Mouse (Mus musculus): ENCODE measurements around the gene Npas3.

Npas3 gene

DNA sequence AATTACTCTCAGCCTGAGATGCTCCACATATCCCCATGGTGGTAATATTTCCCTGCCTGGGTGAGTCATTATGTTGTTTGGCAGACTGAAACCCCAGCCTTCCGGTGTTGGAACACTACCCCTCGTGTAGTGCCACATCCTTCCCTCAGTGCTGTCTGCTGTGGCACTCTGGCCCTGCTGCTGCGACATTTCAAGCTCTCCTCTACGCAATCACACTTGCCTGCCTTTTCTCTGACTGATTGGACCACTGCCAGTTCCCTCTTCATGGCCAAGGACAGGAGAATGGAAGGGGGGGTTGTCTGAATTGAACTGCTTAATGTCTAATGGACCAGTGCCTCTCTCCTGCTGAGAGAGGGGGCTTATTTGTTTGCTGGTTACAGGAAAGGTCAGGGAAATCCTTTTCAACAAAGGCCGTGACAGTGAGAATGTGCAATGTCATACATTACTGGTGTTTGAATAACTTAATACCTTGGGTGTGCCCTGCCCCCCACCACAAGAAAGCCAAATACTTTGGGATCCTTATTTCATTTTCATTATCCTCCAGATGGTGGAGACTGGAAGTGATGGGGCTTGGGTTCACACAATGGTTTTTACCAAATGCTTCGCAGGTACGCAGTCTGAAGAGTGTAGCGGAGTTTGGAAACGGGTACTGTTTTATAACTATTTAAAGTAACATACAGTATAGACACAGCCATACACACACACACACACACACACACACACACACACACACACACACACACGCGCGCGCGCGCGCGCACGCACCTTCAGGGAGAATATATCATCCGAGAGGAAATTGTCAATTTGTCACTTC lies 339.4 kb downstream of the Npas3 start:
- no peak for DNase-seq (ENCODE audit: low spot score in 2 of 2)

DNA sequence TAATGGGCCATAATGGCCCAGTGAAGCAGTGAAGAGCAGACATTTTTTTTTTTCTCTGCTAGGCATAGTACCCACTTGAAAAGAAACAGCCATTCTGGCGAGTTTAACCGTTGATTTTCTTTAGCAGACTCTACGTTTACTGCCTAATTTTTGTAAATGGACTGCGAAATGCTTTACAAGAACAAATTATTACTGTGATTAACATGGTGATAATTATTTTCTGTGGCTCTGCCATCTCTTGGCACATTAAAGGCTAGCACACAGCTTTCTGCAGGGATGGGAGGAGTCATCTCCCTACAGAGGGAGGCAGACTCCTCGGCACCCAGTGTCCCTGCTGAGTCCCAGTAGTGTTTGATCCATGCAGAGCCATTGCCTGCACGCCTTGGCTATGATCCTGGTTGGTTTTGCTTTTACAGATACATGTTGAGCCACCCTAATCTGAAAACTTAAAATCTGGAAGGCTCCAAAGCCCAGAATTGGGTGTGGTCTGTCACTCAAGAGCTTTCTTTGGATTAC lies 341.0 kb downstream of the Npas3 start:
- DNase-seq (ENCODE audit: low spot score in 2 of 2): no peak

DNA sequence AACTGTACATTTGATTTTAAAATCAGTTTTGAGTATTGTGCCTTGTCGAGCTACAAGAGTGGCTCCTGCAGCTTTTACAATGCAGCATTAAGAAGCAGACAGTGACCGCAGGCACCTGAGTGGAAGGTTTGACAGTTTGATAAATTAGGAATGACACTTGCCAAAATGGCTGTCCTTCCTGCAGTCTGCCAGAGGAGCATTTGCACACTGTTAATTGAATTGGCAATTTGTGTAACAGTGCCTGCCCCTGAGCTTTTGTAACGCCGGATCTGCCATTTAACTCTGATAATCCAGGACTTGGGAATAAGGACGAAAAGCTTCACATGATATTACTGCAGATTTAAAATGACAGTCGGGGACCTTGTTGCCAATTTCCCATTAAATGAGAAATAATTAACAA lies 357.2 kb downstream of the Npas3 start:
- no peak for DNase-seq (ENCODE audit: low spot score in 2 of 2)

DNA sequence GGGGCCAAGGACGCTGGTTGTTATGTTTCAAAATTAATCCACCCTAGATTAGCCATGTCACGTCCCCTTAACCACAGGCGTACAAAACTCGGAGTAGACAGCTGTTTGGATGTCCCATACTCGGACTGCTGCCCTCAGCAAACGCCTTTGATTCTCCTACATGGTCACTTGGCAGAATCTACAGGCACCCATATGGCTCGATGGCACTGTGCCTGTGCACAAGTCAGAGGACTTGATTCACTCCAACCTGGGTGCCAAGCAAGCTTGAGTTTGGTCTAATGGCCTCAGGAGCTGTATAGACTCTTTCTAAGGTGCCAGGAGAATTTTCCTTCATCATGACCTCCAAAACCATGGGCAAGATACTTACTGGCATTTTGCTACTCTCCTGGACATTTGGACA lies 363.6 kb downstream of the Npas3 start:
- DNase-seq (ENCODE audit: low spot score in 2 of 2): no peak

DNA sequence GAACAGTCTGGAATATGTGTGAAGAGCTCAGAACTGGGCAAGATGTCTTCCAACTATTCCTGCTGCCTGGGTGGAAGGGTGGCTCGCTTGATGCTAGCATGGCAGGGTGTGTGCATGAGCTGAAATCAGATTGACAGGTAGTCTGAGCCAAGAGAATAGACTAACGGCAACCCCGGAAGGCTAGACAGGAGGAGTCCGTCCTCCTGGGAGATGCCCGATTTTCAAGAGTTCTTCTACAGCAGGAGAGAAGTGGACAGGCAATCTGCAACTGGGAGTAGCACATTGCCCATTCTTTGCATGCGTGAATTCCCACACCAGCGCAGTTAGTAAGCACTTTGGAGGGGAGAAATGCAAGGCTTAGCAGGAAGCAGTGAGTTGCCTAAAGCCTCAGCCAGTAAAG lies 372.8 kb downstream of the Npas3 start:
- no peak for DNase-seq (ENCODE audit: low spot score in 2 of 2)

DNA sequence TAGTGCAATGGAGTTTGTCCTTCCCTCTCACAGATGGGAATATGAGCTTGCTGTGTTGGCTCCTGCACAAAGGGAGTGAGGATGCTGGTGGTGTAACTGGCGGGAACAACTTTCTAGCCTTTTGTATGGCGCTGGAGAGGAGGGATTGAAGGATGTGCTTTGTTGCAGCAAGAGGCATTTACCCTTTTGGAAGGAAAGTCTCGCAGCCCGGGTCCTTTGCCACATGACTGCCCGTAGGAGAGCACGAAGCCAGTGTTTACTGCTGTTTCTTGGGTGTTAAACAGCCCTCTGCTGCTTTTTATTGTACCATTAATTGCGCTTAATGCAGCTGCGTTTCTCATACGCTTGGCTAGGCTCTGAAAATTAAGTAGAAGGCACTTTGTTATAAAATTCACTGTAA lies 375.3 kb downstream of the Npas3 start:
- DNase-seq (ENCODE audit: low spot score in 2 of 2): no peak

DNA sequence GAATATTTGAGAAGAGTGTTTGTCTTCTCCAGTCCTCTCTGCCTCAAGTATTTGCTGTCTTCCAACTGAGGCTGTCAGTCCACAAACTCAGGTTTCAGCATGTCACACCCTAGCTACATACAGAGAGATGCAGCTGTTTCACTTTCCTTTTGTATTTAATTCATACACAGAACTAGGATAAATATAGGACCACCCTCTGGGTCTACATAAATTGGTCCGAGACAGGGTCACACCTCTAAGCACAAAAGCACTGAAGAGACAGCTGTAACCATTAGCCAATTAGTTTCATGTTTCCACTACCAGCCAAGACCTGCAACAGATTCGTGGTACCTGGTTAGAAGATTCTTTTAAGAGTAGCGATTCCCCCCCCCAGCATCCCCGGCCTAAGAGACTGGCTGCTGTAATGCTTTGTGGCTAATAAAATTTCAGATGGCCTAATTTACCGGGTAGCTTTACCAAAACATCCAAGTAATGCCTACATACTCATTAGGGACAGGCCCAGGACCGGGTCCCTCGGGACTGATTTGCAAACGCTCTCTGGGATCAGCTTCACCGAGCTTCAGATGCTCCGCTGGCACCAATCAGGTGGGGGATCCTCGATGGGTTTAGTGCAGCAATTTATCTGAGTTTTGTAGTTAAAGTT lies 376.0 kb downstream of the Npas3 start:
- DNase-seq (ENCODE audit: low spot score in 2 of 2): no peak

DNA sequence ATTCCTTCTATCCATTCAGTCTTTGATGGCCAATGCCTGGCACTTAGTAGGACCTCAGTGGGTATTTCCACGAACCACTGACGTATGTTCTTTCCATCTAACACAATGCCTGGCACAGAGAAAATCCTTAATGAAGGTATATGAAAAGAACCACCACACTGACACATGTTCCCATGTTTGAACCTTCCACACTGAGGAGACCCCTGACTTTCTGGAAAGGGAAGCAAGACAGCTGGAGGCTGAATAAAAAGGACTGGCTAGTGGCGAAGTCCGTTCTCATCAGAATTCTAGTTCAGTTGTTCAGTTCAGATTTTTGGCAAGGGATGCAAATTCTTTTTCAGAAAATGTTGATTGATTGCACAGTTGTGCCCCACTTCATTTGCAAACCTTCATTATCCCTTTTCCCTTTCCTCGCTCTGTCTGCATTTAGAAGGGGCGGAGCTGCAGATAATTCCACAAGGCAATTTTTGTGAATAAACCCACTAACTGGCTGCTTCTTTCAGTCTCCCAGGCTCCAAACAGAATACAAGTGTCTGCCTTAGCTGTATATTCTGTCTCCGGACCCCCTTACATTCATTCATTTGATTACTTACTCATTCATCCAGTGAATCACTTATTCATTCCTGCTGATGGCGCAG lies 381.1 kb downstream of the Npas3 start:
- DNase-seq (ENCODE audit: low spot score in 2 of 2): no peak

DNA sequence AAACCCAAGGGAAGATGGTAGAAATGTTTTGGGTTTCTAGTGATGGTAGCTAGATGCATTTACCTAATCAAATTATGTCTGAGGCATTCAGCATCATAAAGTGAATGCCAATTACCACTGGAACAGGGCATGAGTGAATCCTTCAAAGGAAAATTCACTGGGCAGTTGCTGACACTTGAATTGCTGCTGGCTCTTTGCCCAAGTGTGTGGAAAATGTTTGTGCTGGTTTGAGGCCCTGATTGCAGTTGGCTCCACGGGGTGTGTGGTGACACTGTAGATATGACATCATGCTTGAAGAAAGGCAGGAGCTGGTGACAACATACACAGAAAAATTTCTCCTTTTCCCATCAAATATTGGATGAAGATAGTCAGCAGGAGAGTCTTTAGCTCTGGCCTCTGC lies 382.1 kb downstream of the Npas3 start:
- DNase-seq (ENCODE audit: low spot score in 2 of 2): no peak

DNA sequence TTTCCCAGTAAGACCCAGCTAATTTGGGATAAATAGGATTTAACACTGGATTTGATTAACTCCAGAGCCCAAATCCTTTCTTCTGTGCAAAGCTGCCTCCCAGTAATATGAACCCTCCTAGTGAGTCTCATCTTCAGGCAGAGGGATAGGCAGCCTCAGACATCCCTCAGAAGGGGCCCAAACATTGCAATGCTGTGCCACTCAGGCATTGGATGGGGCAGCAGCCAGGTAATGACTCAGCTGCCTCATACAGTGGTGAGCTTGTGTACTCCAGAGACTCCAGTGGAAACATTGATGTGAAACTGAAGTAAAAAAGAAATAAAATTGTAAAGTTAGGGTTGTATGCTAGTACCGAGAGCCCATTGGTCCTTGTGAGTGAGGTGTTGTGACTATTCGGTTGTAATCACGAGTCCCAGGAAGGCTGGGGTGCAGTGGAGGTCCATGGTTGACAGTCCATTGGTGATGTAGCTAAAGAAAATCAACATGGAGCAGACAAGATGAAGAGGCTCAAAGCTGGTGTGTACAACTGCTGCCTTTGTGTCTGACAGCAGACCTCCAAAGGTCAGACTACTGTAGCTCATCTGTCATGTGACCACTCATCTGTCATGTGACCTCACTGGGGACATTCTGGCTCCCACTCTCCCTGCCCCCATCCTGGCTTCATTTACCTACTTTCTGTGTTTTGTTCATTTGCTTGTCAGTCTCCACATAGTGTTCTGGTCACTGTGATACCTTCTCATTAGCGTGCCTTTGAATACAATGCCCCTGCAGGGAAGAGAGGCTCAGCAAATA lies 383.0 kb downstream of the Npas3 start:
- DNase-seq (ENCODE audit: low spot score in 2 of 2): no peak

DNA sequence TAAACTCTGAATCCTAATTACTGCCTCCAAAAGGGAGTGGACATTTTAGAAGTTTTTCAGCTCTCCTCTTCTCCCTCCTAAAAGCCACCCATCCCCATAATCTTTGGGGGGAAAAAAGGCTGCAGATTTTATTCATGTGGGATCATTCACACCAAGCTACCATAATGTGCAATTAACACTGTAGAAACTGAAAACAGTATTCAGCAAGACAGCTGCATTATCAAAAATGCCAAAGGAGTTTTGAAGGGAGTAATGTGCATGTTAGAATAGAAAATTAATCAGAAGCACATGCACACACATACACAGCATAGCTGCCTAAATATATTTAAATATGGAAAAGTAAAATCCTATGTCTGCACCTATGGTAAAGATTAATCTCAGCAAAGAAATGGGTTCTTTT lies 390.1 kb downstream of the Npas3 start:
- no peak for DNase-seq (ENCODE audit: low spot score in 2 of 2)

DNA sequence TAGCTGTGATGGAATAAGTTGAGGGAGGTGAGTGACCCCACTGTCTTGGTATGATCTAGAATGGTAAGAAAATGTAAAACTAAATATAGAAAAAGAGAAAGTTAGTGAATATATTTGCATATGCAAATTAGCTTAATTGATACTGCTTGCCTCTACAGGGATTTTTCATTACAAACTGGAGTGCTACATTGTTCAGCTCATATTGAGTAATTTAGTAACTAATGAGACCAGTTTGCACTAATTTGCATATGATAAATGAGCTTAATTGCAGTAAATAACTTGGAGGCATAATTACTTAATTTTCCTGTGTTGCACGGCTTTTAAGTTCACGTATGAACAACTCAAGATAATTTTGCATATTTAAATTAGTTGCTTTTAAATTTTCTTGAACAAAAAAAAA lies 398.8 kb downstream of the Npas3 start:
- DNase-seq (ENCODE audit: low spot score in 2 of 2): no peak

DNA sequence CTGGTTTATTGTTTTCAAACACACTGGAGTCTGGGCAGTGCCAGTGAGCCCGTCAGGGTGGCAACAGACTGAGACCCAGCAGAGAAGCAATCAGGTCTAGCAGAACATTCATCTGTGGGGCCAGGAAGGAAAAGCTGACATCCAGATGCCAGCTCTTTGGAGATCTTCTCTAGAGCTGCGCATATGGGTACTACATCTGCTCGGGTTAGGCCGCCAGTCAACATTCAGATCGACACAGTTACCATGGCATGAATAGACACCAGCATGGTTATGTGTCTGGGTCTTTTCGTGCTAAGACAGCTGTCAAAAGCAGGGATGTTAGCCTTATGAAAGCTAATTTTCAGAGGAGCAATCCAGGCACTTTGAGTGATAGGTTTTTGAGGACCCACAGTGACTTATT lies 407.8 kb downstream of the Npas3 start:
- no peak for DNase-seq (ENCODE audit: low spot score in 2 of 2)

DNA sequence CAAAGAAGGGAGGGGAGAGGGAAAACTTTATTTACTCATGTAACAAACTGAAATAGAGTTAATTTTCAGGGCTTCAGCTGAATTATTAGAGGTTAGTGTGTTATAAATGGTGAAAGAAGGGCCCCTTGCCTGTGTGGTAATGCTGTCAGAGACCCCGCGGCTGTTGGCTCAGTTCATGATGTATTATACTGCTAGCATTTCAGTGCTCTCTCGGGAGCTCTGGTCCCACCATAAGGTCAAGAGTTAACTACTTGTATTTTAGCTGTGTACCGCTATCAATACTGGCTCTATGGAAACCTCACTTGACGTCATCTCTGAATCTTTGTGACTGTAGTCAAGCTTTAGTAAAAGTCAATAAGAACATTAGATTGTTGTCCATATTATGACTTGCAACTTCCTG lies 415.6 kb downstream of the Npas3 start:
- DNase-seq (ENCODE audit: low spot score in 2 of 2): no peak

DNA sequence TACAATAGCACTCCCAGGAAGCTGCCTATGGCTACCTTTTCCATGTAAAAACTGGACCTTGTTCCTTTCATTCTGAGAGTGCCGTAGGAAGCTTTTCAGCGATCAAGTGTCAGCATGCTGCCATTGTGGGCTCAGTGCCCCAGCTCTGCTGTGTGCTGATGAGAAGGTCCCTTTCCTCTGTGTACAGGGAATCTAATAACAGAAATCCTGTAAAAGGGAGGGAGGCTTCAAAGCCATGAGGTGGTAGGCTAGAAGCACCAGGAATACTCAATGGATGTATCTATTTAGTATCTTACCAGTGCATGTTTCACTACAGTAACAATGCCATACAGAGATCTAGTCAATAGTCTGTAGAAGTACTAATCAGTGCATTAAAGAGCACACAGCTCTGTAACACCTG lies 423.4 kb downstream of the Npas3 start:
- no peak for DNase-seq (ENCODE audit: low spot score in 2 of 2)

DNA sequence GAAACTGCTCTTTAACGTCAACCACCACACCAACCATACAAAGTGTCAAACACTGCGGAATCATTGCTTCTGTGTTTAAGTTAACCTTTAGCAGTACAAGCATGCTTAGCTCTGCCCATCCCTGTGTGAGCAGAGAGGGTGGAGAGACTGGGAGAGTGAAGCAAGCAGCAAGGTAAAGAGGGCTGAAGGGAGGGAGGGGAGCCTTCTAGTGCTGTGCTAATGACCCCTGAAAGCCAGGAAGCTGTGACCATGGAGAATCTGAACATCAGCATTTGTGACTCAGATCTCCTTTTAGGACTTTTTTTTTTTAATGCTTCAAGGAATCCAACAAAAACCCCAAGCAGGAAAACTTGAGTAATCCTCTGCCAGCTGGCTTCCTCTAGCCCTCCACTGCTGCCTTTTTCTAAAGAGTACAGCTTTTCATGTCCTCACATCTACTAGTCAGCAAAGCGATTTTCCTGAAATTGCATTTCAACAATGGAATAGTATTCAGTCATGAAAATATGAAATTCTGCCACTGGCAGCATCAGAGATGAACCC lies 428.7 kb downstream of the Npas3 start:
- no peak for DNase-seq (ENCODE audit: low spot score in 2 of 2)

DNA sequence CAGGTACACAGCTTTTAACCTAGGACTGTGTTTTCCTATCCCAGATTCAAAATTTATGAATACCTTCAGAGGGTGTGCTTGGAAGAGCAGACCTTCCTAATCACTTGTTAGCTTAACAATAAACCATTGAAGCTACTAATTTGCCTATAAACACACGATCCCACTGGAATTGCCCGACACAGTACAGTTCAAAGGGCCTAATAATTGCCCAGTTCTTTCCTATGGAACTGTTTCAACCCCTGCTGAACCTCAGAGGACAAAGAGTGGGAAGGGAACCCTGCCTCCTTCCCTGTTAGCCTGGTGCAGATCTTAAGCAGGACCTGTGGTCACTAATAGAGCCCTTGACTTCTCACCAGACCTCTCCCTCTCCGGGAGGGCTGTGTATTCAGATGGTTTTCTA lies 429.7 kb downstream of the Npas3 start:
- DNase-seq (ENCODE audit: low spot score in 2 of 2): no peak

DNA sequence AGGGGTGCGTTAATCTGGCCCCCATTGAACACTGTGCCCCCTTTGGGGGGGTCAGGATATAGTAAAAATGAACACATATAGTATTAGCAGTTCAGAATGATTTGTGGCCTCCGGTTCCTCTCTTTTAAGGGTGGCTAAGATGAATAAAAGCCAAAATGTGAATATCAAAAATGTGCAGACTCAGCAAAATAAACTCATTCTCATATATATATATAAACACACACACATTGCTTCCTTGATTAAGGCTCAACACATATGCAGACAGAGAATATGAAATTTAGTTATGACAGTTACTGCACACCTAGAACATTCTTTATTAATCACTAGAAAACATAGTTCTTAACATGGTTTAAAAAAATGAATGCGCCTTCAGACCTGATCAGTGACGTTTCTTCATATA lies 430.7 kb downstream of the Npas3 start:
- DNase-seq (ENCODE audit: low spot score in 2 of 2): no peak

DNA sequence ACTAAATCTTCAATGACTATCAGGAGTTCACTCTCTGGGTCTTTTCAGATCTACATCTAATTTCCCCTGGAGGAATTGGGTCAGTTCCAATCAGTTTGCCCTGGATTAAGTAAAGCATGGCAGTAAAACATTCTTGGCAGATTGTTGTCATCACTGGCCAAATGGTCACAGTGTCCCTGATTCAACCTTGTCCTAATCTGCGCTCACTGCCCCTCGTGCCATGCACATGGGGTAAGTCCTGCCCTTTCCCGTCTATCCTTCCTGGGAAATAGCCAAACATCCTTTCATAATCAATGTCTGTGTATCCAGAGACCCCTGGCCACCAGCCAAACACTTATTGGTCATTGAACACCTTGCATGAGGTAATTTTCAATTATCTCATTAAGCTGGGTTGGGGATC lies 432.0 kb downstream of the Npas3 start:
- no peak for DNase-seq (ENCODE audit: low spot score in 2 of 2)

DNA sequence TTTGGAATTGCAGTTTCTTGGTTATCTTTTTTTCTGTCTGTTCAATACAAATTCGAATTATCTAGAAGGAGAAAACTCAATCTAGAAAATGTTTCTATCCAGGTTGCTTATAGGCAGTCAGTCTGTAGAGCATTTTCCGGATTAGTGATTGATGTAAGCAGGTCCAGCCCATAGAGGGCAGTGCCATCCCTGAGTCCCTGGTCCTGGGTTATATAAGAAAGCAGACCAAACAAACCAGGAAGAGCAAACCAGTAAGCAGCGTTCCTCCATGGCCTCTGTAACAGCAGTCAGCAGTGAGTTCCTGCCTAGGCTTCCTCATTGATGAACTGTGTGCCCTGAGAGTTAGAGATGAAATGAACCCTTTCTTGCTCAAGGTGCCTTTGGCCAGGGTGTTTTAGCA lies 433.6 kb downstream of the Npas3 start:
- no peak for DNase-seq (ENCODE audit: low spot score in 2 of 2)

DNA sequence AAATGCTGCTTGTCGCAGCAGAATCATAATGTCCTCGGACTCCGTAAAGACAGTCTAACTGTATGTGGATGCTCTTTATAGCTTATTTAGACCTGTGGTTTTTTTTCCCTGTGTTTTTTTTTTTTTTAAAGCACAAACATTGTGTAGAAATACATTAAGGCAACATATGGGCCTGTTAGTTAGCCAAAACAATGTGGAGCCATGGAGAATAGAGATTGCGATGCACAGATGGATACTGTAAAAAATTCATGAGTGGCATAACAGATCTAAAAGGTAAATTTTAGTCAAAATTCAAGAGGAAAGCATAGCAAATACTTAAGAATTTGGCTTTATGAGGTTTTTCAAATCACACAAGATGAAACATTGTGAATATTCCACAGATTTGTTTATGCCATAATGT lies 444.0 kb downstream of the Npas3 start:
- no peak for DNase-seq (ENCODE audit: low spot score in 2 of 2)

DNA sequence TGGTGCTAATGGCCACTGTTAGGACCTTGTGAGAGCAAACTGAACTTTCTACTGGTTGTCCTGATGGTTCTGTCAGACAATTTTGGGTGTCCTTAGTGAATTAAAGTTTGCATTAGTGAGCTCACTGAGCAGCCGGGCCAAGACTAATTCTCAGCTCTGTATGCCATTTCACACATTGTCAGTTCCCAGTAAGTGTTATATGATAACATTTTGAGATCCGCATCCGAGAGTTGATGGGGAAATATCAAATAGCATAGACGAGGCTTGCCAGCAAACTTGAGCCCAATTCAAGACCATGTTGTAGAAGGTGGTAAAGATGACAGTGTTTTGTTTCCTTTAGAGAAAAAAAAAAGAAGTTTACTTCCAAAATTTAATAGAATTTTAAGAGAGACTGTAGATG lies 445.9 kb downstream of the Npas3 start:
- no peak for DNase-seq (ENCODE audit: low spot score in 2 of 2)

All from spleen, postnatal 36 days (tissue).